Mouse (Mus musculus) liver, postnatal 0 days (tissue): ENCODE results near the gene March1. TPM values are rescaled to one million over a fixed set of nuclear protein-coding genes. Genes with fewer than 3 reads are reported as not detected.

ENCODE experiments used
- ATAC-seq: fragments of 200-750 bp; cut with Nextera tagmentation; 2 replicates; pipeline ENCODE4 v1.8.0; 2017; ENCODE audit warnings: mild to moderate bottlenecking, moderate library complexity
- DNase-seq: peaks from one replicate; pipeline ENCODE4 v3.0.0-alpha.2; 2016
- H3K27ac ChIP-seq: fragments of 300-500 bp; sonication (generic); 2 replicates; pipeline ENCODE4 v1.5.1; 2014; ENCODE audit warnings: antibody characterized with exemption, moderate library complexity, mild to moderate bottlenecking, low read depth
- H3K27me3 ChIP-seq: fragments of 300-500 bp; sonication (generic); 2 replicates; pipeline ENCODE4 v1.6.1; 2014; ENCODE audit warnings: low read length, control low read depth, mixed read lengths; ENCODE audit not compliant: insufficient read depth
- H3K36me3 ChIP-seq: fragments of 300-500 bp; sonication (generic); replicated peaks from 2 replicates; pipeline ENCODE4 v1.6.1; 2014; ENCODE audit warnings: mild to moderate bottlenecking, control low read depth, low read length, moderate library complexity, mixed read lengths; ENCODE audit not compliant: insufficient read depth
- H3K4me1 ChIP-seq: fragments of 300-500 bp; sonication (generic); 2 replicates; pipeline ENCODE4 v1.6.1; 2014; ENCODE audit warnings: antibody characterized with exemption, mild to moderate bottlenecking, control low read depth; ENCODE audit not compliant: insufficient read depth
- H3K4me2 ChIP-seq: fragments of 300-500 bp; sonication (generic); 2 replicates; pipeline ENCODE4 v1.6.1; 2014; ENCODE audit warnings: low read depth, mild to moderate bottlenecking, low read length, moderate library complexity, mixed read lengths
- H3K4me3 ChIP-seq: fragments of 300-500 bp; sonication (generic); 2 replicates; pipeline ENCODE4 v1.5.1; 2014; ENCODE audit warnings: low read depth, low read length
- H3K9ac ChIP-seq: fragments of 300-500 bp; sonication (generic); replicated peaks from 2 replicates; pipeline ENCODE4 v1.6.1; 2014; ENCODE audit warnings: mild to moderate bottlenecking, moderate library complexity
- H3K9me3 ChIP-seq: fragments of 300-500 bp; sonication (generic); 2 replicates; pipeline ENCODE4 v1.6.1; 2016; ENCODE audit warnings: mild to moderate bottlenecking, control low read depth, low read length, mixed read lengths
- CTCF ChIP-seq: sonication (generic); IDR thresholded peaks from 2 replicates; pipeline ENCODE4 v1.5.1; 2016; ENCODE audit warnings: antibody characterized with exemption, low read depth
- EP300 ChIP-seq: IDR thresholded peaks from 2 replicates; pipeline ENCODE4 v1.6.1; 2016; ENCODE audit warnings: antibody characterized with exemption, low read depth, mild to moderate bottlenecking
- WGBS: fragments of 180-500 bp; shearing (Covaris S2); extraction: QIAGEN DNeasy Blood & Tissue Kit; methylation state at CpG from one replicate; pipeline ENCODE4 v1.1.7; 2014; ENCODE audit not compliant: insufficient replicate concordance; 5-methylcytosine and 5-hydroxymethylcytosine counted together
- polyA plus RNA-seq: library from polyadenylated mRNA; unstranded; fragments of >200 nt; fragmentation: Nextera tagmentation; extraction: Ambion mirVana; gene quantifications from 2 replicates; pipeline ENCODE4 v1.2.1, GENCODE M21; 2015

Gene March1
- polyA plus RNA-seq, 1 experiment from 2014 or later, result 1.4 TPM

GRCm38 (mm10) chr8:66094152-66094551, 476.5 kb downstream of the March1 start:
- TF ChIP-seq EP300 (no peak), CTCF (no peak)
- Histone ChIP-seq H3K9me3 (no peaks in the 10 kb centered on the region), H3K4me2 (no peak overlapping the region), H3K27ac (no peak overlapping the region), H3K9ac (no peak overlapping the region), H3K4me1 (no peaks in the 10 kb centered on the region), H3K27me3 (no peaks in the 10 kb centered on the region), H3K4me3 (no peak overlapping the region), H3K36me3 (no peaks in the 10 kb centered on the region)
- no peak for DNase-seq
- ATAC-seq, result no peak
- 68% methylated on average over 3 of the region's 3 CpGs for WGBS

- DNase-seq (no peak), ATAC-seq (no peak)
- no peak overlapping the region for H3K4me2 ChIP-seq
- no peaks in the 10 kb centered on the region for H3K36me3 ChIP-seq
- no peaks in the 10 kb centered on the region for H3K27me3 ChIP-seq
- H3K9me3 ChIP-seq, result no peaks in the 10 kb centered on the region
- TF ChIP-seq EP300, result no peak
- no peak for TF ChIP-seq CTCF
- 70% methylated on average over 1 of the region's 1 CpGs for WGBS
- no peaks in the 10 kb centered on the region for H3K4me1 ChIP-seq
- no peak overlapping the region for H3K4me3 ChIP-seq
- H3K9ac ChIP-seq, result no peak overlapping the region
- no peak overlapping the region for H3K27ac ChIP-seq
Measured at GRCm38 (mm10) chr8:66098148-66098547, 480.4 kb downstream of the March1 start.

- DNase-seq (no peak), ATAC-seq (no peak)
- Histone ChIP-seq H3K9ac (no peak overlapping the region), H3K27ac (no peak overlapping the region), H3K4me1 (no peaks in the 10 kb centered on the region), H3K4me2 (no peak overlapping the region), H3K36me3 (no peaks in the 10 kb centered on the region), H3K9me3 (no peaks in the 10 kb centered on the region), H3K27me3 (no peaks in the 10 kb centered on the region), H3K4me3 (no peak overlapping the region)
- 79% methylated on average over 2 of the region's 2 CpGs for WGBS
- no peak for TF ChIP-seq CTCF
- TF ChIP-seq EP300, result no peak
Measured at GRCm38 (mm10) chr8:66119294-66119693, 501.6 kb downstream of the March1 start.

- DNase-seq, result no peak
- Histone ChIP-seq H3K4me2 (no peak overlapping the region), H3K36me3 (no peaks in the 10 kb centered on the region), H3K4me3 (no peak overlapping the region), H3K4me1 (no peaks in the 10 kb centered on the region), H3K9me3 (no peaks in the 10 kb centered on the region), H3K9ac (no peak overlapping the region), H3K27me3 (no peaks in the 10 kb centered on the region), H3K27ac (no peak overlapping the region)
- TF ChIP-seq EP300 (no peak), CTCF (no peak)
- ATAC-seq, result no peak
- WGBS, result 77% methylated on average over 1 of the region's 1 CpGs
Measured at GRCm38 (mm10) chr8:66159648-66160047, 541.9 kb downstream of the March1 start.

- no peaks in the 10 kb centered on the region for H3K9me3 ChIP-seq
- H3K27me3 ChIP-seq, result no peaks in the 10 kb centered on the region
- TF ChIP-seq CTCF (no peak), EP300 (no peak)
- no peak overlapping the region for H3K27ac ChIP-seq
- H3K4me3 ChIP-seq, result no peak overlapping the region
- H3K4me1 ChIP-seq, result no peaks in the 10 kb centered on the region
- ATAC-seq (no peak), DNase-seq (no peak)
- H3K36me3 ChIP-seq, result no peaks in the 10 kb centered on the region
- H3K9ac ChIP-seq, result no peak overlapping the region
- 76% methylated on average over 1 of the region's 1 CpGs for WGBS
- H3K4me2 ChIP-seq, result no peak overlapping the region
Measured at GRCm38 (mm10) chr8:66166835-66167234, 549.1 kb downstream of the March1 start.

GRCm38 (mm10) chr8:66167405-66168173, 549.9 kb downstream of the March1 start:
- Histone ChIP-seq H3K4me1 (no peaks in the 10 kb centered on the region), H3K9me3 (no peaks in the 10 kb centered on the region), H3K4me3 (no peak overlapping the region), H3K36me3 (no peaks in the 10 kb centered on the region), H3K27ac (no peak overlapping the region), H3K9ac (no peak overlapping the region), H3K27me3 (no peaks in the 10 kb centered on the region), H3K4me2 (no peak overlapping the region)
- no peak for ATAC-seq
- no peak for DNase-seq
- WGBS, result 60% methylated on average over 2 of the region's 2 CpGs
- TF ChIP-seq EP300 (no peak), CTCF (no peak)
